Mouse (Mus musculus): ENCODE data around the gene Kifc3. TPM values are rescaled to one million over a fixed set of nuclear protein-coding genes. Genes with fewer than 3 reads are reported as not detected.

The Kifc3 gene
- polyA plus RNA-seq, 1 experiment from 2014 or later = 28.6 TPM

- Histone ChIP-seq H3K27me3 (replicated peaks) (no peaks in the 10 kb centered on the region), H3K4me1 (replicated peaks) (0 out of 2 replicates have a peak, but pooled peaks cover 5% of the 10 kb centered on the region), H3K36me3 (no peaks in the 10 kb centered on the region), H3K4me2 (replicated peaks) (peak within 1 kb of the TSS; percentile 87), H3K9ac (peak within 1 kb of the TSS; percentile 70), H3K4me3 (replicated peaks) (peak within 1 kb of the TSS; percentile 70), H3K27ac (peak within 1 kb of the TSS; percentile 59), H3K9me3 (no peaks in the 10 kb centered on the region)
- under 1% methylated on average over 47 of the region's 47 CpGs for WGBS
- peak; percentile 98 for ATAC-seq
These were observed 122.0 kb downstream of the Kifc3 start, which contains the start of gene Katnb1 for GRCm38 (mm10) chr8:95080381-95081341. TSS of gene Katnb1 (plus strand) at chr8:95081186.

GRCm38 (mm10) chr8:95079305-95079704 is 123.3 kb downstream of the Kifc3 start:
- WGBS = 87% methylated on average over 4 of the region's 4 CpGs
- no peak overlapping the region for H3K27ac ChIP-seq
- H3K36me3 ChIP-seq = no peaks in the 10 kb centered on the region
- H3K4me2 ChIP-seq (replicated peaks) = no peak overlapping the region
- no peaks in the 10 kb centered on the region for H3K27me3 ChIP-seq (replicated peaks)
- H3K4me3 ChIP-seq (replicated peaks) = no peak overlapping the region
- H3K9ac ChIP-seq = no peak overlapping the region
- H3K4me1 ChIP-seq (replicated peaks) = 0 out of 2 replicates have a peak, but pooled peaks cover 5% of the 10 kb centered on the region
- ATAC-seq = no peak
- H3K9me3 ChIP-seq = no peaks in the 10 kb centered on the region

- Histone ChIP-seq H3K4me3 (replicated peaks) (no peak overlapping the region), H3K9ac (no peak overlapping the region), H3K27me3 (replicated peaks) (no peaks in the 10 kb centered on the region), H3K27ac (no peak overlapping the region), H3K4me2 (replicated peaks) (no peak overlapping the region), H3K4me1 (replicated peaks) (0 out of 2 replicates have a peak, but pooled peaks cover 5% of the 10 kb centered on the region), H3K9me3 (no peaks in the 10 kb centered on the region), H3K36me3 (no peaks in the 10 kb centered on the region)
- 77% methylated on average over 3 of the region's 3 CpGs for WGBS
- no peak for ATAC-seq
These were observed 124.6 kb downstream of the Kifc3 start for GRCm38 (mm10) chr8:95078055-95078454.

- no peak overlapping the region for H3K4me2 ChIP-seq (replicated peaks)
- H3K4me3 ChIP-seq (replicated peaks) = no peak overlapping the region
- WGBS = 74% methylated on average over 17 of the region's 17 CpGs
- H3K9ac ChIP-seq = no peak overlapping the region
- H3K9me3 ChIP-seq = no peaks in the 10 kb centered on the region
- no peaks in the 10 kb centered on the region for H3K27me3 ChIP-seq (replicated peaks)
- H3K27ac ChIP-seq = no peak overlapping the region
- H3K4me1 ChIP-seq (replicated peaks) = no peaks in the 10 kb centered on the region
- ATAC-seq = no peak
- no peaks in the 10 kb centered on the region for H3K36me3 ChIP-seq
These were observed 126.5 kb downstream of the Kifc3 start for GRCm38 (mm10) chr8:95076151-95076550.

GRCm38 (mm10) chr8:95075504-95075903 is 127.1 kb downstream of the Kifc3 start:
- Histone ChIP-seq H3K9ac (no peak overlapping the region), H3K4me3 (replicated peaks) (no peak overlapping the region), H3K27ac (no peak overlapping the region), H3K4me2 (replicated peaks) (no peak overlapping the region), H3K4me1 (replicated peaks) (no peaks in the 10 kb centered on the region), H3K9me3 (no peaks in the 10 kb centered on the region), H3K36me3 (no peaks in the 10 kb centered on the region), H3K27me3 (replicated peaks) (no peaks in the 10 kb centered on the region)
- ATAC-seq = no peak
- WGBS = 74% methylated on average over 3 of the region's 3 CpGs

GRCm38 (mm10) chr8:95067582-95067981 is 135.0 kb downstream of the Kifc3 start:
- no peak overlapping the region for H3K9ac ChIP-seq
- H3K4me2 ChIP-seq (replicated peaks) = no peak overlapping the region
- H3K4me3 ChIP-seq (replicated peaks) = no peak overlapping the region
- ATAC-seq = no peak
- no peaks in the 10 kb centered on the region for H3K27me3 ChIP-seq (replicated peaks)
- H3K9me3 ChIP-seq = no peaks in the 10 kb centered on the region
- WGBS = 53% methylated on average over 3 of the region's 3 CpGs
- no peak overlapping the region for H3K27ac ChIP-seq
- no peaks in the 10 kb centered on the region for H3K4me1 ChIP-seq (replicated peaks)
- no peaks in the 10 kb centered on the region for H3K36me3 ChIP-seq

- H3K36me3 ChIP-seq = no peaks in the 10 kb centered on the region
These were observed 138.1 kb downstream of the Kifc3 start for GRCm38 (mm10) chr8:95064531-95064930.

GRCm38 (mm10) chr8:95059812-95060533 is 142.6 kb downstream of the Kifc3 start:
- no peak for ATAC-seq
- WGBS = 57% methylated on average over 6 of the region's 6 CpGs
- Histone ChIP-seq H3K27me3 (replicated peaks) (no peaks in the 10 kb centered on the region), H3K4me2 (replicated peaks) (no peak overlapping the region), H3K4me1 (replicated peaks) (no peaks in the 10 kb centered on the region), H3K4me3 (replicated peaks) (no peak overlapping the region), H3K9me3 (no peaks in the 10 kb centered on the region), H3K27ac (no peak overlapping the region), H3K36me3 (no peaks in the 10 kb centered on the region), H3K9ac (no peak overlapping the region)

More at GRCm38 (mm10) chr8:95064531-95064930, 138.1 kb downstream of the Kifc3 start:
- Histone ChIP-seq H3K27me3 (replicated peaks) (no peaks in the 10 kb centered on the region), H3K9me3 (no peaks in the 10 kb centered on the region), H3K4me3 (replicated peaks) (no peak overlapping the region), H3K4me2 (replicated peaks) (no peak overlapping the region), H3K4me1 (replicated peaks) (no peaks in the 10 kb centered on the region), H3K9ac (no peak overlapping the region), H3K27ac (no peak overlapping the region)
- WGBS = 89% methylated on average over 2 of the region's 2 CpGs
- no peak for ATAC-seq

GRCm38 (mm10) chr8:95058661-95059060 is 144.0 kb downstream of the Kifc3 start:
- no peak for ATAC-seq
- H3K4me1 ChIP-seq (replicated peaks) = no peaks in the 10 kb centered on the region
- H3K9ac ChIP-seq = no peak overlapping the region
- H3K4me2 ChIP-seq (replicated peaks) = no peak overlapping the region
- no peak overlapping the region for H3K4me3 ChIP-seq (replicated peaks)
- 79% methylated on average over 6 of the region's 6 CpGs for WGBS
- H3K9me3 ChIP-seq = no peaks in the 10 kb centered on the region
- H3K27me3 ChIP-seq (replicated peaks) = no peaks in the 10 kb centered on the region
- no peak overlapping the region for H3K27ac ChIP-seq
- no peaks in the 10 kb centered on the region for H3K36me3 ChIP-seq

GRCm38 (mm10) chr8:95056414-95056813 is 146.2 kb downstream of the Kifc3 start:
- H3K36me3 ChIP-seq = no peaks in the 10 kb centered on the region
- no peak overlapping the region for H3K27ac ChIP-seq
- ATAC-seq = no peak; the same call in 1 of the 2 replicates
- no peak overlapping the region for H3K4me2 ChIP-seq (replicated peaks)
- 82% methylated on average over 5 of the region's 5 CpGs for WGBS
- H3K9me3 ChIP-seq = no peaks in the 10 kb centered on the region
- H3K4me1 ChIP-seq (replicated peaks) = no peaks in the 10 kb centered on the region
- no peaks in the 10 kb centered on the region for H3K27me3 ChIP-seq (replicated peaks)
- H3K9ac ChIP-seq = no peak overlapping the region
- H3K4me3 ChIP-seq (replicated peaks) = no peak overlapping the region

GRCm38 (mm10) chr8:95054927-95055510 is 147.6 kb downstream of the Kifc3 start, which contains the start of gene Drc7:
TSS of gene Drc7 (plus strand) at chr8:95055103.
- Histone ChIP-seq H3K27ac (no peak within 1 kb of the TSS), H3K27me3 (replicated peaks) (no peaks in the 10 kb centered on the region), H3K4me2 (replicated peaks) (no peak within 1 kb of the TSS), H3K4me3 (replicated peaks) (no peak within 1 kb of the TSS), H3K9me3 (no peaks in the 10 kb centered on the region), H3K36me3 (no peaks in the 10 kb centered on the region), H3K9ac (no peak within 1 kb of the TSS), H3K4me1 (replicated peaks) (no peaks in the 10 kb centered on the region)
- WGBS = 23% methylated on average over 2 of the region's 2 CpGs
- peak; percentile 56 for ATAC-seq

- WGBS = 63% methylated on average over 6 of the region's 6 CpGs
- H3K9me3 ChIP-seq = no peaks in the 10 kb centered on the region
These were observed 148.2 kb downstream of the Kifc3 start for GRCm38 (mm10) chr8:95054438-95054837.

More at GRCm38 (mm10) chr8:95054438-95054837, 148.2 kb downstream of the Kifc3 start:
- H3K4me2 ChIP-seq (replicated peaks) = no peak overlapping the region
- H3K27ac ChIP-seq = no peak overlapping the region
- no peaks in the 10 kb centered on the region for H3K36me3 ChIP-seq
- no peaks in the 10 kb centered on the region for H3K27me3 ChIP-seq (replicated peaks)
- ATAC-seq = no peak
- no peak overlapping the region for H3K9ac ChIP-seq
- no peak overlapping the region for H3K4me3 ChIP-seq (replicated peaks)
- no peaks in the 10 kb centered on the region for H3K4me1 ChIP-seq (replicated peaks)

Data from intestine, embryonic 15.5 days (tissue).